Mouse (Mus musculus) adrenal gland, postnatal 14 days (tissue): ENCODE measurements around the gene Proser3. TPM values are rescaled to one million over a fixed set of nuclear protein-coding genes. Genes with fewer than 3 reads are reported as not detected.

Experiments used
- DNase-seq: peaks from one replicate; pipeline ENCODE4 v3.0.0; 2021; ENCODE audit warnings: mixed read lengths
- microRNA-seq, 2 experiments: library from miRNA; unstranded; fragments of <30 nt; microRNA quantifications; one replicate each; pipeline ENCODE4 v1.2.0; 2021
- total RNA-seq: library from RNA; stranded (reverse); gene quantifications from 2 replicates; pipeline ENCODE4 v1.2.3, GENCODE M21; 2021

Proser3 gene
- total RNA-seq, 1 experiment from 2014 or later = 7.6 TPM

DNA sequence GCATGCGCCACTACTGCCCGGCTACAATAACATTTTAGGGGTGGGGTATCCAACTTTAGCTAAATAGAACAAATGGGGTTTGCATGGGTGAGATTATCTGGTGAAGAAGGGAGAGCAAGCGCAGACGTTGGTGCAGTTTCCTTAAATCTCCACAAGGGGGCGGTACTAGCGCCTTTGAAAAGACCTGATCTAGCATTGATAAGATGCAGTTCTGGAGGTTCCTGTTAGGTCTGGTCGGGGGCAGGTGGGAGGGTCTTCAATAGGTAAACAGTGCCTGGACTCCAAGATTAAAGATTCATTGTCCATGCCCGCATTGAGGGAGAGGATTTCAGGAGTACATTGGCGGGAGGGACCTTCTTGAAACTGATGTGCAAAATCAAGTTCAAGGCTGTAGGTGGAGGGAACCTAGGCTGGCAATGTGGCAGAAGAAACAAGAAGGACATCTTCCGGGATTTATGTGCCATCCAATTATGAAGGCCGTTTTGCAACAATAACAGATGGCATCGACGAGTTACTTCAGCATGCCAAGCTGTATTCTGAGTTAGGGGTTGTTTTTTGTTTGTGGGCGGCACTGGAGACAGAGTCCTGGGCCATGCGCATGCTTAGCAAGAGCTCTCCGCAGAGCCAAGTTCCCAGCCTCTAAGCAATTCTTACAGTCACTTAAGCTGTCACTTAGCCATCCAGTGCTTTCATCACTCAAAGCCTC, 61.7 kb downstream of the Proser3 start:
- DNase-seq = peak; percentile 62

Small RNAs within 50 kb of the gene (microRNA-seq; reads per million reads assigned to microRNA genes)
- gene Gm38670 (1.1 to 2.6 reads per million in 2 experiments), gene Mir3569 (0 to 0.43 reads per million in 2 experiments)

Other genes with a start within 250 kb of the Proser3 start
- gene Alkbh6, start 243.6 kb downstream of the Proser3 start, total RNA-seq = 51.4 and 56.3 TPM in 2 replicates
- 23.5 and 30.2 TPM in 2 replicates for gene Syne4, start 237.5 kb downstream of the Proser3 start, total RNA-seq
- gene E130208F15Rik, start 230.6 kb downstream of the Proser3 start, total RNA-seq = 2.2 and 3.6 TPM in 2 replicates
- 15.0 and 19.6 TPM in 2 replicates for gene Sdhaf1, start 228.4 kb downstream of the Proser3 start, total RNA-seq
- gene Lrfn3, start 189.5 kb downstream of the Proser3 start, total RNA-seq = 15.6 and 16.2 TPM in 2 replicates
- gene Tyrobp, start 138.5 kb downstream of the Proser3 start, total RNA-seq = 19.9 and 30.9 TPM in 2 replicates
- 7.1 TPM in 1 of 2 replicates, not detected in the other for gene Hcst, start 132.4 kb downstream of the Proser3 start, total RNA-seq
- gene Nfkbid, start 130.6 kb downstream of the Proser3 start, total RNA-seq = 2.8 and 3.9 TPM in 2 replicates
- gene Aplp1, start 106.8 kb downstream of the Proser3 start, total RNA-seq = 21.3 and 28.3 TPM in 2 replicates
- gene Kirrel2, start 94.6 kb downstream of the Proser3 start, total RNA-seq = not detected in 2 replicates
- gene Nphs1, start 94.0 kb downstream of the Proser3 start, total RNA-seq = 0.11 TPM in 1 of 2 replicates, not detected in the other
- 2.6 and 33.4 TPM in 2 replicates for gene Prodh2, start 58.7 kb downstream of the Proser3 start, total RNA-seq
- gene Arhgap33, start 17.2 kb downstream of the Proser3 start, total RNA-seq = 8.3 and 8.9 TPM in 2 replicates
- gene Hspb6, start 121 bp downstream of the Proser3 start, total RNA-seq = 24.2 and 29.4 TPM in 2 replicates
- 41.6 and 46.3 TPM in 2 replicates for gene Lin37, start 7.5 kb upstream of the Proser3 start, total RNA-seq
- gene U2af1l4, start 11.0 kb upstream of the Proser3 start, total RNA-seq = 60.3 and 66.8 TPM in 2 replicates
- gene Gm49396, start 11.0 kb upstream of the Proser3 start, total RNA-seq = 3.8 and 4.6 TPM in 2 replicates
- gene Psenen, start 11.3 kb upstream of the Proser3 start, total RNA-seq = 117 and 125 TPM in 2 replicates
- 5.1 and 7.8 TPM in 2 replicates for gene Igflr1, start 13.1 kb upstream of the Proser3 start, total RNA-seq
- 45.7 and 54.0 TPM in 2 replicates for gene Kmt2b, start 36.4 kb upstream of the Proser3 start, total RNA-seq
- gene Zbtb32, start 46.6 kb upstream of the Proser3 start, total RNA-seq = 0.85 and 1.1 TPM in 2 replicates
- 0.22 and 0.45 TPM in 2 replicates for gene Upk1a, start 60.5 kb upstream of the Proser3 start, total RNA-seq
- gene Cox6b1, start 73.9 kb upstream of the Proser3 start, total RNA-seq = 3,197 and 3,382 TPM in 2 replicates
- gene Etv2, start 83.6 kb upstream of the Proser3 start, total RNA-seq = not detected in 2 replicates
- gene Rbm42, start 98.0 kb upstream of the Proser3 start, total RNA-seq = 78.2 and 81.2 TPM in 2 replicates
- gene Haus5, start 112.7 kb upstream of the Proser3 start, total RNA-seq = 10.4 and 11.9 TPM in 2 replicates
- not detected in 2 replicates for gene Pmis2, start 119.3 kb upstream of the Proser3 start, total RNA-seq
- gene 2200002J24Rik, start 146.6 kb upstream of the Proser3 start, total RNA-seq = 1.4 and 3.4 TPM in 2 replicates
- 3.0 TPM in 2 replicates for gene Atp4a, start 159.9 kb upstream of the Proser3 start, total RNA-seq
- gene Tmem147, start 177.2 kb upstream of the Proser3 start, total RNA-seq = 215 and 242 TPM in 2 replicates
- not detected in 2 replicates for gene Gapdhs, start 191.4 kb upstream of the Proser3 start, total RNA-seq
- gene Sbsn, start 199.2 kb upstream of the Proser3 start, total RNA-seq = 76.3 and 82.7 TPM in 2 replicates
- gene Dmkn, start 211.5 kb upstream of the Proser3 start, total RNA-seq = 2.2 and 3.5 TPM in 2 replicates
- 1.3 and 2.1 TPM in 2 replicates for gene Krtdap, start 235.6 kb upstream of the Proser3 start, total RNA-seq